Mouse (Mus musculus): ENCODE results near the gene Kbtbd2. TPM values are rescaled to one million over a fixed set of nuclear protein-coding genes. Genes with fewer than 3 reads are reported as not detected.
A peak's percentile ranks its signal among the peaks of the same experiment; 100 is the strongest.

Kbtbd2 gene
- polyA plus RNA-seq (2017; shearing (Covaris generic)): 10 to 100 TPM; 17.0 to 20.3 TPM

GRCm38 (mm10) chr6:56797311-56798151 is at the start of gene Kbtbd2:
Kbtbd2 (minus strand) TSS chr6:56797813.
- peak; percentile 76 for ATAC-seq

- ATAC-seq: no peak
These were observed 46.8 kb upstream of the Kbtbd2 start for GRCm38 (mm10) chr6:56844365-56844764.

GRCm38 (mm10) chr6:56843229-56843628 is 45.6 kb upstream of the Kbtbd2 start:
- no peak for ATAC-seq

- ATAC-seq: no peak
These were observed 40.0 kb upstream of the Kbtbd2 start for GRCm38 (mm10) chr6:56837621-56838020.

- ATAC-seq: no peak
These were observed 39.6 kb upstream of the Kbtbd2 start for GRCm38 (mm10) chr6:56837166-56837565.

- ATAC-seq: no peak
These were observed 37.9 kb upstream of the Kbtbd2 start for GRCm38 (mm10) chr6:56835532-56835931.

- no peak for ATAC-seq
These were observed 37.2 kb upstream of the Kbtbd2 start for GRCm38 (mm10) chr6:56834769-56835168.

- no peak for ATAC-seq
These were observed 35.2 kb upstream of the Kbtbd2 start for GRCm38 (mm10) chr6:56832830-56833229.

GRCm38 (mm10) chr6:56832407-56832796 is 34.8 kb upstream of the Kbtbd2 start:
- no peak for ATAC-seq

GRCm38 (mm10) chr6:56831697-56832406 is 34.2 kb upstream of the Kbtbd2 start, which contains the start of gene Fkbp9:
Fkbp9 (plus strand) TSS chr6:56832059.
- no peak for ATAC-seq

GRCm38 (mm10) chr6:56825657-56826056 is 28.0 kb upstream of the Kbtbd2 start:
- ATAC-seq: no peak

GRCm38 (mm10) chr6:56819124-56819487 is 21.5 kb upstream of the Kbtbd2 start:
- ATAC-seq: no peak

- no peak for ATAC-seq
These were observed 21.0 kb upstream of the Kbtbd2 start for GRCm38 (mm10) chr6:56818436-56819123.

GRCm38 (mm10) chr6:56813332-56813731 is 15.7 kb upstream of the Kbtbd2 start:
- ATAC-seq: no peak

- peak; percentile 98 for ATAC-seq
These were observed 11.0 kb upstream of the Kbtbd2 start for GRCm38 (mm10) chr6:56808656-56809055.

GRCm38 (mm10) chr6:56806195-56806594 is 8.6 kb upstream of the Kbtbd2 start:
- ATAC-seq: no peak

GRCm38 (mm10) chr6:56805026-56805425 is 7.4 kb upstream of the Kbtbd2 start:
- no peak for ATAC-seq

GRCm38 (mm10) chr6:56798152-56798465 is 496 bp upstream of the Kbtbd2 start:
- ATAC-seq: peak; percentile 28

- peak; percentile 31 for ATAC-seq
These were observed 908 bp downstream of the Kbtbd2 start for GRCm38 (mm10) chr6:56796668-56797141.

- no peak for ATAC-seq
These were observed 1.4 kb downstream of the Kbtbd2 start for GRCm38 (mm10) chr6:56796232-56796631.

- ATAC-seq: no peak
These were observed 2.8 kb downstream of the Kbtbd2 start for GRCm38 (mm10) chr6:56794834-56795233.

GRCm38 (mm10) chr6:56789336-56789735 is 8.3 kb downstream of the Kbtbd2 start:
- ATAC-seq: no peak

GRCm38 (mm10) chr6:56787668-56788067 is 9.9 kb downstream of the Kbtbd2 start:
- ATAC-seq: no peak
